Mouse (Mus musculus) lung, adult 2 months (tissue): ENCODE data around the gene Arl4d.

ENCODE experiments used
- CTCF ChIP-seq: fragments of 200-500 bp; IDR thresholded peaks from 2 replicates; pipeline ENCODE4 v1.5.1; 2011; ENCODE audit warnings: mild to moderate bottlenecking, low read length, control low read depth; ENCODE audit not compliant: insufficient read depth
- POLR2A ChIP-seq: fragments of 200-500 bp; IDR thresholded peaks from 2 replicates; pipeline ENCODE4 v1.6.1; 2011; ENCODE audit warnings: low read depth, mild to moderate bottlenecking, control low read depth, low read length, borderline replicate concordance; ENCODE audit errors: extremely low read depth

GRCm38 (mm10) chr11:101665636-101665992 is 273 bp downstream of the Arl4d start:
- TF ChIP-seq CTCF (no peak), POLR2A (no peak)
